Mouse (Mus musculus): ENCODE measurements around the gene Soat2. TPM values are rescaled to one million over a fixed set of nuclear protein-coding genes. Genes with fewer than 3 reads are reported as not detected.

Gene Soat2
- polyA plus RNA-seq, 1 experiment from 2014 or later, result 13.6 TPM

DNA sequence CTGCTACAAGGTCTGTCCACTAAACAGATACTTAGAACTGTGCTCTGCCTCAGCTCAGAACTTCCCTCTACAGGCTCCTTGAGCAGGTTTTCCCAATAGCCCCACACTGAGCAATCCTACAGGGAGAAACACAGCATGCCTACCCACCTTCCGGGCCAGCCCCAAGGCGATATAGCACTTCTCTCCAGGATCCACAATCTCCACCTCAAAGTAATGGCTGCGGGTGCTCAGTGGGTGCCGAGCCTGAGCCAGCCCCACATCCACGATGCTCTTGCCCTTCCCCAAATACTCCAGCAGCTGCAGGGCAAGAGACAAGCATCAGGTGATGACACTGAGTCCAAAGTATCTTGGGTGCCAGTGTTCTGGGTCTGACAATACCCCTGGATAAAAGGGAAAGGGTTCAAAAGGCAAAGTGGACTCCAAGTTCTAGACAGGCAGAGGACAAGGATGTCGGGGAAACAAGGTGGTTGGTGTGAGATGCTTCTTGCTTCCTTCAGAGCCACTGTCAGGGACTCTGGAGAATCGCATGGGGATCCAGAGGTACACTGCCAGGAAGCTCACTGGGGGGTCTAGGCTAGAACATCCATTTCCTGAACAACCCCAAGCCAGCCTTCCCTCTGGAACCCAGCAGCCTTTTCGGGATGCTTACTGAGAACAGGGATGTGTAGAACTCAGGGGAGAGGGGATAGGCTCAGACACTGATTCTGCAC is 31.1 kb upstream of the Soat2 start:
- no peak for DNase-seq
- Histone ChIP-seq H3K9ac (replicated peaks) (no peak overlapping the region), H3K4me2 (ENCODE audit: low read depth, low read length) (no peak overlapping the region), H3K4me3 (ENCODE audit: low read depth, low read length) (no peak overlapping the region), H3K4me1 (ENCODE audit: insufficient read depth) (no peaks in the 10 kb centered on the region), H3K27me3 (ENCODE audit: insufficient read depth, low read length) (no peaks in the 10 kb centered on the region), H3K9me3 (ENCODE audit: low read length) (no peaks in the 10 kb centered on the region), H3K27ac (ENCODE audit: low read depth) (no peak overlapping the region), H3K36me3 (replicated peaks; ENCODE audit: insufficient read depth, low read length) (peaks cover 32% of the 10 kb centered on the region)
- 83% methylated on average over 8 of the region's 8 CpGs for WGBS (ENCODE audit: insufficient replicate concordance)
- ATAC-seq, result no peak
- no peak for TF ChIP-seq EP300 (IDR thresholded peaks at IDR 0.05; ENCODE audit: low read depth)
- no peak for TF ChIP-seq CTCF (IDR thresholded peaks at IDR 0.05; ENCODE audit: low read depth)

DNA sequence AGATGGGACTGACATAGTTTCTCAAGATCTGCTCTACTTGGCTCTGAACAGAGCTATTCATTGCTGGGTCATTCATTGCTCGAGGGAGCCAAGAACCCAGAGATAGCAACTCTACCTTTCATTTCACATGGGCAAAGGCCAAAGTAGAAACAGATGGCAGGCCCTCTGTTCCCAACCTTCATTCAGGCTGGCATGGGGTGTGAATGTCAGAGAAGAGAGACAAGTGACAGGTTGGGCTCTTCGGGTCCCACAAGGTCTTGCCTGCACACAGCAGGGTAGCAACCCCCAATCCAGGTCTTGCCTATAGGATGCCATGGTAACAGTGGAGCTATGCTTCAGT is 30.5 kb upstream of the Soat2 start:
- no peak for DNase-seq
- Histone ChIP-seq H3K4me2 (ENCODE audit: low read depth, low read length) (no peak overlapping the region), H3K27ac (ENCODE audit: low read depth) (no peak overlapping the region), H3K36me3 (replicated peaks; ENCODE audit: insufficient read depth, low read length) (peaks cover 34% of the 10 kb centered on the region), H3K9me3 (ENCODE audit: low read length) (no peaks in the 10 kb centered on the region), H3K4me3 (ENCODE audit: low read depth, low read length) (no peak overlapping the region), H3K4me1 (ENCODE audit: insufficient read depth) (no peaks in the 10 kb centered on the region), H3K9ac (replicated peaks) (no peak overlapping the region), H3K27me3 (ENCODE audit: insufficient read depth, low read length) (no peaks in the 10 kb centered on the region)
- ATAC-seq, result no peak
- TF ChIP-seq EP300 (IDR thresholded peaks at IDR 0.05; ENCODE audit: low read depth) (no peak), CTCF (IDR thresholded peaks at IDR 0.05; ENCODE audit: low read depth) (no peak)
- 80% methylated on average over 2 of the region's 2 CpGs for WGBS (ENCODE audit: insufficient replicate concordance)

DNA sequence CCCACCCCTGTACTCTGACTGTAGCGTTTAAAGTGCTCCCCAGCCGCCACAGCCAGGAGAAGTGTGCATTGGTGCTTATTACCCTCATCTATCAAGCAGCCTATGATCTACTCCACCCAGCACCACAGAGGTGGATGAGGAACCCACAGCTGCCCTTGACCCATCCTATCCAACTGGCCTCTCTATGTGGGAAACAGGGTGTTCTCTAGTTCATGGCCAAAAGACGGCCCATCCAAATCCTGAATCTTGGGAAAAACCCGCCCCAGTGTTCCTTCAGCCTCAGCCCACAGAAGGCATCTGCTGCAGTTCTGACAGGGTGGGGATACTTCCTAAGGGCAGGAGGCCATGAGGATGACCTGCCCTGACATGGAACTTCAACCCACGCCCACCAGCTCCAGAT is 29.8 kb upstream of the Soat2 start:
- no peak overlapping the region for H3K4me3 ChIP-seq (ENCODE audit: low read depth, low read length)
- no peak overlapping the region for H3K27ac ChIP-seq (ENCODE audit: low read depth)
- no peak for ATAC-seq
- H3K9me3 ChIP-seq (ENCODE audit: low read length), result no peaks in the 10 kb centered on the region
- H3K4me1 ChIP-seq (ENCODE audit: insufficient read depth), result no peaks in the 10 kb centered on the region
- no peaks in the 10 kb centered on the region for H3K27me3 ChIP-seq (ENCODE audit: insufficient read depth, low read length)
- no peak overlapping the region for H3K9ac ChIP-seq (replicated peaks)
- DNase-seq, result no peak
- H3K36me3 ChIP-seq (replicated peaks; ENCODE audit: insufficient read depth, low read length), result peaks cover 35% of the 10 kb centered on the region
- no peak overlapping the region for H3K4me2 ChIP-seq (ENCODE audit: low read depth, low read length)
- TF ChIP-seq CTCF (IDR thresholded peaks at IDR 0.05; ENCODE audit: low read depth), result no peak
- TF ChIP-seq EP300 (IDR thresholded peaks at IDR 0.05; ENCODE audit: low read depth), result no peak
- 85% methylated on average over 5 of the region's 5 CpGs for whole genome bisulfite sequencing (ENCODE audit: insufficient replicate concordance)

DNA sequence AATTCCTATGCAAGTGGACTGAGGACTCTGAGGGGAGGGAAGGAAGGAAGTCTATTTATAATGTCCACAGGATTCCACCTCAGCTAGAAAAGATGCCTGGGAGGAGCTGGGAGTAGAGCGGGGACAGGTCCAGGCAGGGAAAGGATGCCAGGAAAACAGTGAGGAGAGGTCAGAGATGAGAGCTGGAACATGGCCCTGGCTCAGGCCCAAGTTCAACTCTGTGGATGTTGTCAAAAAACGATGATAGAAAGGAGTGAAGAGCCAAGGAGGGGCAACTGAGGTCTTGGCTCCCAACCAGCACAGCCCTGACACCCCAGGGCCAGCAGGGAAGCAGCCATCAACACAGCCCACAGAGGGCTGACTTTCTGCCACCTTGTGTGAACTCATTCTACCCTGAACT is 24.0 kb upstream of the Soat2 start:
- no peak; the same call in 1 of the 2 replicates for ATAC-seq

DNA sequence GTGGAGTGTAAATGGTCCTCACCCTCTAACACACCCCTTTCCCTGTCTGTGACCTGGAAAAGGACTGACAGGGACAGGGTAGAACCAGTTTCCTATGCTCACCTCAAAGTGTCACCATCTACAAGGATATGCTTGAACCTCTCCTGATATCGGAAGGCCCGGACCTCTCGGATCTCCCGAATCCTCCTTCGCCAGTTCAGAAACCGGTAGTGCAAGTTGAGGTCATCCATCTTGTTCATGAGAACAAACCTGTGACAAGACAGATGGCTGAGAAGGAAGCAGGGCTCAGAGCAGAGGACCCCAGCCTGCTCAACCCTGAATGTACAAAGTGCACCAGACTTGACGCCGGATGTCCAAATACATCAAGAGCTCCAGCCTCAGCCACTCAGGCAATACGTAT is 17.0 kb upstream of the Soat2 start:
- DNase-seq (no peak), ATAC-seq (no peak)
- peaks cover 36% of the 10 kb centered on the region for H3K36me3 ChIP-seq (replicated peaks; ENCODE audit: insufficient read depth, low read length)
- no peak overlapping the region for H3K9ac ChIP-seq (replicated peaks)
- H3K4me3 ChIP-seq (ENCODE audit: low read depth, low read length), result no peak overlapping the region
- no peak overlapping the region for H3K4me2 ChIP-seq (ENCODE audit: low read depth, low read length)
- H3K27me3 ChIP-seq (ENCODE audit: insufficient read depth, low read length), result no peaks in the 10 kb centered on the region
- TF ChIP-seq CTCF (IDR thresholded peaks at IDR 0.05; ENCODE audit: low read depth), result no peak
- no peak for TF ChIP-seq EP300 (IDR thresholded peaks at IDR 0.05; ENCODE audit: low read depth)
- peaks cover 14% of the 10 kb centered on the region for H3K4me1 ChIP-seq (ENCODE audit: insufficient read depth)
- H3K9me3 ChIP-seq (ENCODE audit: low read length), result no peaks in the 10 kb centered on the region
- H3K27ac ChIP-seq (ENCODE audit: low read depth), result no peak overlapping the region
- 89% methylated on average over 9 of the region's 9 CpGs for WGBS (ENCODE audit: insufficient replicate concordance)

More for the DNA sequence above, 24.0 kb upstream of the Soat2 start:
- no peaks in the 10 kb centered on the region for H3K9me3 ChIP-seq (ENCODE audit: low read length)
- no peaks in the 10 kb centered on the region for H3K4me1 ChIP-seq (ENCODE audit: insufficient read depth)
- H3K27me3 ChIP-seq (ENCODE audit: insufficient read depth, low read length), result no peaks in the 10 kb centered on the region
- no peak for TF ChIP-seq CTCF (IDR thresholded peaks at IDR 0.05; ENCODE audit: low read depth)
- TF ChIP-seq EP300 (IDR thresholded peaks at IDR 0.05; ENCODE audit: low read depth), result no peak
- no peak overlapping the region for H3K9ac ChIP-seq (replicated peaks)
- H3K36me3 ChIP-seq (replicated peaks; ENCODE audit: insufficient read depth, low read length), result peaks cover 31% of the 10 kb centered on the region
- no peak overlapping the region for H3K4me3 ChIP-seq (ENCODE audit: low read depth, low read length)
- DNase-seq, result no peak
- H3K4me2 ChIP-seq (ENCODE audit: low read depth, low read length), result no peak overlapping the region
- H3K27ac ChIP-seq (ENCODE audit: low read depth), result no peak overlapping the region
- WGBS (ENCODE audit: insufficient replicate concordance), result 47% methylated on average over 2 of the region's 2 CpGs

DNA sequence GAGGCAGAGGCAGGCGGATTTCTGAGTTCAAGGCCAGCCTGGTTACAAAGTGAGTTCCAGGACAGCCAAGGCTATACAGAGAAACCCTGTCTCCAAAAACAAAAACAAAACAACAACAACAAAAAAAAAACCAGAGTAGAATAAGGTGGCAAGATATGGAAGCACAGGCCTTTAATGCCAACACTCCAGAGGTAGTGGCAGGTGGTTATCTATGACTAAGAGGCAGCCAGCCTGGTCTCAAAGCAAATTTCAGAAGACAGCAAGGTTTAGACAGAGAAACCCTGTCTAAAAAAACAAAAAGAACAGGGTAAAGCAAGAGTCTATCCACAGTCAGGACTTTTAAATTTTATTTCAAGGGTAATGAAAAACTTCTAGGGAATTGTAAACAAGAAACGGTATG is 15.6 kb upstream of the Soat2 start:
- peak overlapping the region; percentile 98; the same call in 1 of the 2 replicates for H3K4me2 ChIP-seq (ENCODE audit: low read depth, low read length)
- H3K27ac ChIP-seq (ENCODE audit: low read depth), result peak overlapping the region; percentile 75; the same call in 1 of the 2 replicates
- peaks cover 27% of the 10 kb centered on the region for H3K36me3 ChIP-seq (replicated peaks; ENCODE audit: insufficient read depth, low read length)
- 83% methylated on average over 2 of the region's 2 CpGs for WGBS (ENCODE audit: insufficient replicate concordance)
- no peaks in the 10 kb centered on the region for H3K9me3 ChIP-seq (ENCODE audit: low read length)
- no peak for TF ChIP-seq EP300 (IDR thresholded peaks at IDR 0.05; ENCODE audit: low read depth)
- no peak for TF ChIP-seq CTCF (IDR thresholded peaks at IDR 0.05; ENCODE audit: low read depth)
- H3K27me3 ChIP-seq (ENCODE audit: insufficient read depth, low read length), result no peaks in the 10 kb centered on the region
- H3K4me1 ChIP-seq (ENCODE audit: insufficient read depth), result peaks cover 14% of the 10 kb centered on the region
- no peak overlapping the region for H3K9ac ChIP-seq (replicated peaks)
- ATAC-seq, result no peak
- peak overlapping the region; percentile 92; the same call in 1 of the 2 replicates for H3K4me3 ChIP-seq (ENCODE audit: low read depth, low read length)
- DNase-seq, result no peak

Measured in liver, postnatal 0 days (tissue).